Mouse (Mus musculus) right cerebral cortex, postnatal 4 days (tissue): Measurements from ENCODE around the gene Izumo1r.

ENCODE experiments used
- DNase-seq: peaks from one replicate; pipeline ENCODE4 v3.0.0-alpha.2; 2022

Izumo1r gene

GRCm38 (mm10) chr9:14859868-14860639, 43.7 kb downstream of the Izumo1r start, which contains the start of gene Gpr83:
Gene Gpr83 (plus strand): TSS chr9:14860210.
- DNase-seq: peak; percentile 43

GRCm38 (mm10) chr9:14858782-14859181, 45.0 kb downstream of the Izumo1r start:
- DNase-seq: no peak

GRCm38 (mm10) chr9:14858170-14858706, 45.5 kb downstream of the Izumo1r start:
- no peak for DNase-seq

- no peak for DNase-seq
Observed at GRCm38 (mm10) chr9:14856922-14857654, 46.7 kb downstream of the Izumo1r start.

- no peak for DNase-seq
Observed at GRCm38 (mm10) chr9:14854585-14854984, 49.2 kb downstream of the Izumo1r start.

- no peak for DNase-seq
Observed at GRCm38 (mm10) chr9:14848267-14848935, 55.3 kb downstream of the Izumo1r start.

- no peak for DNase-seq
Observed at GRCm38 (mm10) chr9:14846428-14846827, 57.3 kb downstream of the Izumo1r start.

GRCm38 (mm10) chr9:14843901-14844300, 59.8 kb downstream of the Izumo1r start:
- DNase-seq: no peak

- no peak for DNase-seq
Observed at GRCm38 (mm10) chr9:14843311-14843857, 60.4 kb downstream of the Izumo1r start.

- no peak for DNase-seq
Observed at GRCm38 (mm10) chr9:14841878-14842761, 61.6 kb downstream of the Izumo1r start.

- DNase-seq: no peak
Observed at GRCm38 (mm10) chr9:14839970-14840369, 63.8 kb downstream of the Izumo1r start.

- peak; percentile 25 for DNase-seq
Observed at GRCm38 (mm10) chr9:14839527-14839926, 64.2 kb downstream of the Izumo1r start.
